Mouse (Mus musculus) liver, embryonic 14.5 days (tissue): ENCODE data around the gene 1600002K03Rik.

Experiments
- CTCF ChIP-seq: IDR thresholded peaks from 2 replicates; pipeline ENCODE4 v1.5.1; 2016; ENCODE audit warnings: antibody characterized with exemption, low read depth, control low read depth
- EP300 ChIP-seq: IDR thresholded peaks from 2 replicates; pipeline ENCODE4 v1.6.1; 2016; ENCODE audit warnings: antibody characterized with exemption, low read depth

DNA sequence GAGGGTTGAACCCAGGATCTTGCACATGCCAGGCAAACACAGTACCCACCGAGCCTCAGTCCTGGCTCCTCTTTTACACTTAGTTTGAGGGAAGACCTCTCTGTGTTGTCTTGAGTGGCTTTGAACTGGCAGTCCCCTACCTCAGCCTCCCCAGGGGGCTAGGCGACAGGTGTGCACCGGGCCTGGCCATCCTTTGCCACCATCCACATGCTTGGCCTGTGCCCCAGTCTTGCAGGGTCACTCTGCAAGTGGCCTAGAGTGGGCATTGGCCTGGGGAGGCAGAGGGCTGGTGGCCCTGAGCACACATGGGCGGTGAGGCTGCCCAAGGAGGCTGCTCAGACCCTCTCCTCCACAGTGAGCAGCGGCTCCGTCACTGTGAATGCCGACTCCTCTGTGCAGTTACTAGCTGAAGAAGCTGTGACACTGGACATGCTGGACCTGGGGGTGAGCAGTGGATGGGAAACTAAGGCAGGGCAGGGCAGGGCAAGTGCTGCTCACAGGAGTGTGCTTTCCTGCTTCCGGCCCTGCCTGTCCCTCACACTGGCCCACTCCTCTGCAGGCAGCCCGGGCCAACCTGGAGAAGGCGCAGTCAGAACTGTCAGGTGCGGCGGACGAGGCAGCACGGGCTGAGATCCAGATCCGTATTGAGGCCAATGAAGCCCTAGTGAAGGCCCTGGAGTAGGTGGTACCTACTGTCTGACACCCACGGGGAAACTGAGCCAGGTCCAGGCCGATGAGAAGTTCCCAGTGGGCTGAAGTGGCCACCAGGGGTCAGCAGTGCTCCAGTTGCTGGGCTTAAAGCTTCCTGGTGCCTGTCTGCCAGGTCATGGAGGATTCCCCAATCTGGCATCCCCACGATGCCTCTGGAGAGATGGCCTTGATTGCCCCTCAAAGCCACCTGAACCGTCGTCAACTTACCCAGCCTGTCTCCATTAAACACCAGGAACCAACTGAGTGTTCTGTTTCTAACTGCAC, 27.6 kb upstream of the 1600002K03Rik start:
- no peak for TF ChIP-seq EP300
- TF ChIP-seq CTCF, result peak; percentile 96
